Mouse (Mus musculus): ENCODE results near the gene Tmprss5. TPM values are rescaled to one million over a fixed set of nuclear protein-coding genes. Genes with fewer than 3 reads are reported as not detected.

Tmprss5 gene
- total and polyA plus RNA-seq, 3 experiments, result not detected

DNA sequence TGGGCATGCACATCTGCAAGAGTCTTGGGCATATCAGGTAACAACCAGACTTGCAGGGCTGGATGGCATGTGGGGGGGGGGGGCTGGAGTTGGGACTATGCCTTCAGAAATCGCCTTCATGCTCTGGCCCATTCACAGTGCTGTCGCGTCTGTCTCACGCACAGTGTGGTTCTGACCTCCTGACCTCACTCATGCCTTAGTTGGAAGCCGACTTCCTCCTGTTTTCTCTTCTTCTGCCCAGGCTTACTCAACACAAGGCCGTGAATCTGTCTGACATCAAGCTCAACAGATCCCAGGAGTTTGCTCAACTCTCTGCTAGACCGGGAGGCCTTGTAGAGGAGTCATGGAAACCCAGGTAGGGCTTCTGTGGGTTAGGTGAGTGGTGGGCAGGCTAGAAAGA lies 28.0 kb downstream of the Tmprss5 start:
- peaks cover 0 to 1% of the 10 kb centered on the region in 2 experiments; a peak in 1 of 4 replicates for H3K27me3 ChIP-seq (ENCODE audit: control insufficient read depth in 1 of 2, insufficient read depth in 2 of 2, low read length in 2 of 2)
- no peak for DNase-seq (ENCODE audit: low read depth, low spot score)
- H3K79me2 ChIP-seq (ENCODE audit: control insufficient read depth, insufficient read depth, low read length, poor library complexity), result no peaks in the 10 kb centered on the region
- H3K9ac ChIP-seq (ENCODE audit: control insufficient read depth, low read depth, low read length, poor library complexity, severe bottlenecking), result no peak overlapping the region
- no peak overlapping the region for H3K27ac ChIP-seq (ENCODE audit: control insufficient read depth, low read depth, low read length)
- no peaks in the 10 kb centered on the region for H3K4me1 ChIP-seq (ENCODE audit: control insufficient read depth in 1 of 2, insufficient read depth in 2 of 2, low read length in 2 of 2)
- TF ChIP-seq USF2 (IDR thresholded peaks at IDR 0.05; ENCODE audit: borderline replicate concordance in 1 of 2, insufficient read depth in 1 of 2, low read depth in 1 of 2, low read length in 2 of 2), result no peak
- no peak for TF ChIP-seq HCFC1 (IDR thresholded peaks at IDR 0.05; ENCODE audit: low read depth, low read length)
- no peak for TF ChIP-seq CHD2 (IDR thresholded peaks at IDR 0.05; ENCODE audit: low read length)
- no peak for TF ChIP-seq NELFE (IDR thresholded peaks at IDR 0.05; ENCODE audit: low read depth, low read length)
- no peak for TF ChIP-seq MYB (IDR thresholded peaks at IDR 0.05; ENCODE audit: low read depth, low read length)
- no peak for TF ChIP-seq UBTF (IDR thresholded peaks at IDR 0.05; ENCODE audit: borderline replicate concordance, insufficient read depth, low read depth, low read length)
- no peak for TF ChIP-seq ZNF384 (IDR thresholded peaks at IDR 0.05; ENCODE audit: low read depth, low read length)
- no peaks in the 10 kb centered on the region for H3K36me3 ChIP-seq (ENCODE audit: control insufficient read depth in 1 of 2, insufficient read depth in 2 of 2, low read length in 2 of 2)
- H3K4me3 ChIP-seq (ENCODE audit: control insufficient read depth in 1 of 2, insufficient read depth in 1 of 2, low read depth in 2 of 2, low read length in 2 of 2), result no peak overlapping the region
- H3K9me3 ChIP-seq (replicated peaks; ENCODE audit: insufficient read depth, low read length), result no peaks in the 10 kb centered on the region

DNA sequence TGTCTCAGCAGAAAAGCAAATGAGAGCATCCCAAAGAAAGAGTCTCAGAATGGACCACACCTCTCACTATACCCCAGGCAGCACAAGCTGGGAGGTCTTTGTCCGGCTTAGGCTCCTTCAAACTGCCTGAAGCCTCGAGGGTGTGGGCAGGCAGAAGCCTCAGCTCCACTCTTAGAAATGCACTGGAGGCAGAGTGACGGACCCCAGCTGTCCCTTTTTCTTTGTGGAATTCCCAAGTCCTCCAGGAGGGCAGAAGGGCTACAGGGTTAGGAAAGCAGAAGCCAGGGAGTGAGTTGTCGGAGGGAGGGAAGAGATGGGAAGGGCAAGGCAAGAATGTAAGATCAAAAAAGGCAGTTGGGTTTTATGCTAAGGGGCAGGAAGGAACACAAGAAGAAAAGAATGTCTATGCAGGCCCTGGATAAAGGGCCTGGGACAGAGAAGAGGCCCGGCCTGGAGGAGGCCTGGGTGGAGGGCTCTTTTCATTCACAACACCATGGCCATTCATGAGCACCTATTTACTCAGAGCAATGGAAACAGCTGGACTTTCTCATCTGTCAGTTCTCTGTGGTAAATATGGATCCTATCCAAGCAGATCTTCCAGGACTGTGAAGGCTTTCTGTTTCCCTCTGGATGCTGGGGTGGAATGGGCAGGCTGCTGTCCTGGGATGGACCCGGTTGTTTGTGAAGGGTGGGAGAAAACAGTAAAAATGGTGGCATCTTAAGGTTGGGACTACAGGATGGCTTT lies 29.6 kb downstream of the Tmprss5 start:
- TF ChIP-seq MAZ (IDR thresholded peaks at IDR 0.05; ENCODE audit: low read depth, low read length), result no peak
- no peak for TF ChIP-seq MYB (IDR thresholded peaks at IDR 0.05; ENCODE audit: low read depth, low read length)
- TF ChIP-seq UBTF (IDR thresholded peaks at IDR 0.05; ENCODE audit: borderline replicate concordance, insufficient read depth, low read depth, low read length), result no peak
- Histone ChIP-seq H3K9ac (ENCODE audit: control insufficient read depth, low read depth, low read length, poor library complexity, severe bottlenecking) (no peak overlapping the region), H3K79me2 (ENCODE audit: control insufficient read depth, insufficient read depth, low read length, poor library complexity) (no peaks in the 10 kb centered on the region), H3K4me3 (ENCODE audit: control insufficient read depth in 1 of 2, insufficient read depth in 1 of 2, low read depth in 2 of 2, low read length in 2 of 2) (no peak overlapping the region), H3K36me3 (ENCODE audit: control insufficient read depth in 1 of 2, insufficient read depth in 2 of 2, low read length in 2 of 2) (no peaks in the 10 kb centered on the region), H3K9me3 (replicated peaks; ENCODE audit: insufficient read depth, low read length) (no peaks in the 10 kb centered on the region), H3K27me3 (ENCODE audit: control insufficient read depth in 1 of 2, insufficient read depth in 2 of 2, low read length in 2 of 2) (peaks cover 0 to 1% of the 10 kb centered on the region in 2 experiments; a peak in 1 of 4 replicates), H3K27ac (ENCODE audit: control insufficient read depth, low read depth, low read length) (no peak overlapping the region), H3K4me1 (ENCODE audit: control insufficient read depth in 1 of 2, insufficient read depth in 2 of 2, low read length in 2 of 2) (no peaks in the 10 kb centered on the region)
- DNase-seq (ENCODE audit: low read depth, low spot score), result no peak

DNA sequence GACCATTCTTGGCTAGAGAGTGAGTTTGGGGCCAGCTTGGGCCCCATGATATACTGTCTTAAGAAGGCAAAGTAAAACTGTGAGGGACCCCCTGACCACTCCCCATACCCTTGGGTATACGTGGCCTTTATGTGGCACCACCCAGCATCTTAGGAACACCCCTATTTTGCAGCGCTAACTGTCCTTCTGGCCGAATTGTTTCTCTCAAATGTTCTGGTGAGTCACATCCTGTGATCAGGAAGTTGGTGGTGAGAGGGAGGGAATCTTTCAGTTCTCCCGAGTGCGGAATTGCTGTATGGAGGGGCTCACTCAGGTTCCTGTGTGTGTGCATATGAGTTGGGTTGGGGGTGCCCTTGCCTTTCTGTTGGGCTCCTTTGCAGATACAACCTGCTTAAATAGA lies 30.2 kb downstream of the Tmprss5 start:
- no peak for TF ChIP-seq NRF1 (IDR thresholded peaks at IDR 0.05; ENCODE audit: insufficient read depth, low read depth, low read length, poor library complexity, severe bottlenecking)
- TF ChIP-seq MAX (IDR thresholded peaks at IDR 0.05; ENCODE audit: low read length), result no peak
- TF ChIP-seq E2F4 (IDR thresholded peaks at IDR 0.05; ENCODE audit: borderline replicate concordance, low read depth, low read length), result no peak
- no peak for TF ChIP-seq UBTF (IDR thresholded peaks at IDR 0.05; ENCODE audit: borderline replicate concordance, insufficient read depth, low read depth, low read length)
- no peak for TF ChIP-seq KAT2A (conservative IDR thresholded peaks at IDR 0.05; ENCODE audit: low read depth, low read length)
- no peak for TF ChIP-seq POLR2AphosphoS5 (IDR thresholded peaks at IDR 0.05; ENCODE audit: borderline replicate concordance, low read depth, low read length)
- TF ChIP-seq GATA1 (IDR thresholded peaks at IDR 0.05; ENCODE audit: low read depth, low read length), result no peak
- no peak for TF ChIP-seq MAZ (IDR thresholded peaks at IDR 0.05; ENCODE audit: low read depth, low read length)
- no peak for TF ChIP-seq MEF2A (IDR thresholded peaks at IDR 0.05; ENCODE audit: extremely low read depth, insufficient replicate concordance, low read depth, low read length, poor library complexity, severe bottlenecking)
- no peak for TF ChIP-seq ELF1 (IDR thresholded peaks at IDR 0.05; ENCODE audit: low read depth, low read length)
- TF ChIP-seq CTCF (IDR thresholded peaks at IDR 0.05 in 2 of 3, conservative IDR thresholded peaks at IDR 0.05 in 1 of 3; ENCODE audit: control insufficient read depth in 1 of 3, insufficient read depth in 1 of 3, low read depth in 2 of 3, low read length in 3 of 3, poor library complexity in 1 of 3, severe bottlenecking in 1 of 3), result no peak
- no peak for TF ChIP-seq USF2 (IDR thresholded peaks at IDR 0.05; ENCODE audit: borderline replicate concordance in 1 of 2, insufficient read depth in 1 of 2, low read depth in 1 of 2, low read length in 2 of 2)
- Histone ChIP-seq H3K27me3 (ENCODE audit: control insufficient read depth in 1 of 2, insufficient read depth in 2 of 2, low read length in 2 of 2) (peaks cover 0 to 1% of the 10 kb centered on the region in 2 experiments; a peak in 1 of 4 replicates), H3K79me2 (ENCODE audit: control insufficient read depth, insufficient read depth, low read length, poor library complexity) (no peaks in the 10 kb centered on the region), H3K9me3 (replicated peaks; ENCODE audit: insufficient read depth, low read length) (no peaks in the 10 kb centered on the region), H3K4me3 (ENCODE audit: control insufficient read depth in 1 of 2, insufficient read depth in 1 of 2, low read depth in 2 of 2, low read length in 2 of 2) (no peak overlapping the region), H3K27ac (ENCODE audit: control insufficient read depth, low read depth, low read length) (no peak overlapping the region), H3K9ac (ENCODE audit: control insufficient read depth, low read depth, low read length, poor library complexity, severe bottlenecking) (no peak overlapping the region), H3K4me1 (ENCODE audit: control insufficient read depth in 1 of 2, insufficient read depth in 2 of 2, low read length in 2 of 2) (no peaks in the 10 kb centered on the region), H3K36me3 (ENCODE audit: control insufficient read depth in 1 of 2, insufficient read depth in 2 of 2, low read length in 2 of 2) (no peaks in the 10 kb centered on the region)
- no peak for DNase-seq (ENCODE audit: low read depth, low spot score)

Data from MEL (cell line).